Mouse (Mus musculus) megakaryocyte, embryonic 14.5 days (primary cell): Measurements from ENCODE around the gene Atp10a.

ENCODE experiments used
- FLI1 ChIP-seq: IDR thresholded peaks from 2 replicates; pipeline ENCODE4 v1.6.1; 2012; ENCODE audit warnings: low read length, inconsistent platforms, mixed read lengths
- GATA1 ChIP-seq: IDR thresholded peaks from 3 replicates; pipeline ENCODE4 v1.6.1; 2012; ENCODE audit warnings: mixed read lengths, low read length, inconsistent platforms, borderline replicate concordance

GRCm38 (mm10) chr7:58698738-58699442 is 42.9 kb downstream of the Atp10a start:
- TF ChIP-seq GATA1 (no peak), FLI1 (no peak)
